Mouse (Mus musculus) megakaryocyte, embryonic 14.5 days (primary cell): ENCODE measurements around the gene Parp16.

Source experiments
- FLI1 ChIP-seq: IDR thresholded peaks from 2 replicates; pipeline ENCODE4 v1.6.1; 2012; ENCODE audit warnings: low read length, inconsistent platforms, mixed read lengths
- GATA1 ChIP-seq: IDR thresholded peaks from 3 replicates; pipeline ENCODE4 v1.6.1; 2012; ENCODE audit warnings: mixed read lengths, low read length, inconsistent platforms, borderline replicate concordance

DNA sequence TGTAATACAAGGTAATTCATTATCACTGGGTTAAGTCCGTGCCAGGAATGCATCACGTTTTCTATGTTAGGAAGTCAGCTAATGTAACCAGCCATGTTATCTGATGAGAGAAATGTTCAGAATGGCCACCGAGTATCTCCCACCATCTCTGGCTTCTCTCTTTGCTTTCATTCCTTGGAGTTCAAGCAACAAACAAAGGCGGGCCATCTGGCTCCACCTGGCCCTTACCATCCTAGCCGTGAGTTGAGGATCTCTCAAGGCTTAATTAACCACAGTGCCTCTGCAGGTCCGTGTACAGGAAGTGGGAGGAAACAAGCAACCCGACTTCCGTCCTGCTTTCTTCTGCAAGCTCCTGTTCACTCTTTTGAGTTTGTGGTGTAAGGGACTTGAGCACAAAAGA is 21.8 kb downstream of the Parp16 start:
- no peak for TF ChIP-seq FLI1
- no peak for TF ChIP-seq GATA1
